Comparison of ENCODE assay signal across 11 mouse cellular contexts in the genomic region with DNA sequence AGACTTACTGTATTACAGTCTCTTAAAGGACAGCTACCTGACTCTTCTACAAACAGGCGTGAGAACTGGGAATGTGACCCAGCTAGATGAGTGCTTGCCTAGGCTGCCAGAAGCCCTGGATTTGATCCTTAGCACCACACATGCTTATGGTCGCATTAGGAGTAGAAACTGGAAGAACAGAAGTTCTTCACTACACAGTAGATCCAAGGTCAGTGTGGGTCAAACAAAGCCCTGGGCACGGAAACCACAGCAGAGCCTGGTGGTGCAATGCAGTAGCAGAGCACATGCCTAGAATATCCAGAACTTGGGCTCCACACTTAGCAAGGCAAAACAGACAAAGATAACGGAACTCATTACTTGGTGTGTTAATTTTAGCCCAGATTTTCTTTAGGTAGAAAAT. TPM values are rescaled to one million over a fixed set of nuclear protein-coding genes. Genes with fewer than 3 reads are reported as not detected.
DNase-seq lines count a peak whose midpoint lies in the region; ATAC-seq and TF ChIP-seq lines count a peak whose summit lies in the region.
"Had no signal": no experiment of that assay in that cellular context is flagged by ENCODE, and none has a peak within 500 bp of the region (broad histone marks: within the 10 kb centered on the region; RNA-seq: fewer than 3 reads in every experiment).

No protein-coding gene starts in this region.

- no peaks in the 10 kb centered on the region for H3K9me3 ChIP-seq in heart, embryonic 16.5 days (replicated peaks; ENCODE audit: control insufficient read depth, low read length)
- H3K9me3 ChIP-seq: hindbrain, embryonic 13.5 days; lung, embryonic 15.5 days had no signal

- no peak overlapping the region for H3K9ac ChIP-seq in heart, embryonic 16.5 days (ENCODE audit: low read length)
- H3K9ac ChIP-seq: hindbrain, embryonic 13.5 days; lung, embryonic 15.5 days had no signal

- no peaks in the 10 kb centered on the region for H3K27me3 ChIP-seq in heart, embryonic 16.5 days (ENCODE audit: control insufficient read depth, insufficient read depth, low read length)
- H3K27me3 ChIP-seq in testis, adult 2 months (ENCODE audit: control insufficient read depth, insufficient read depth, low read length): no peaks in the 10 kb centered on the region
- H3K27me3 ChIP-seq: lung, embryonic 15.5 days had no signal

- no peak for ATAC-seq in heart, embryonic 16.5 days (replicated peaks; ENCODE audit: extremely low read depth, insufficient read depth, low FRiP score)
- ATAC-seq: CD4-positive, CD25-positive, alpha-beta regulatory T cell, adult 4 months had no signal

- TF ChIP-seq CTCF in testis, adult 2 months (IDR thresholded peaks at IDR 0.05; ENCODE audit: control insufficient read depth, insufficient read depth, insufficient replicate concordance, low read depth, low read length): no peak

- H3K4me3 ChIP-seq in heart, embryonic 16.5 days (ENCODE audit: low read length): no peak overlapping the region
- H3K4me3 ChIP-seq in testis, adult 2 months (ENCODE audit: control insufficient read depth, low read depth, low read length): no peak overlapping the region
- H3K4me3 ChIP-seq: hindbrain, embryonic 13.5 days; lung, embryonic 15.5 days had no signal

- H3K4me1 ChIP-seq in heart, embryonic 16.5 days (ENCODE audit: control insufficient read depth, insufficient read depth, low read length): peaks cover 46% of the 10 kb centered on the region
- H3K4me1 ChIP-seq in testis, adult 2 months (ENCODE audit: control insufficient read depth, insufficient read depth, low read length): peaks cover 3% of the 10 kb centered on the region; the same call in 1 of the 2 replicates

- no peak for TF ChIP-seq POLR2A in testis, adult 2 months (IDR thresholded peaks at IDR 0.05; ENCODE audit: control insufficient read depth, low read depth, low read length)

- no peak for DNase-seq in heart, adult 8-10 months (ENCODE audit: low spot score)
- DNase-seq in testis, postnatal 10 days (ENCODE audit: low spot score): no peak
- DNase-seq in kidney, postnatal 14 days: peak; percentile 66
- DNase-seq in right cerebral cortex, postnatal 25 days: no peak
- DNase-seq in adrenal gland, adult 8-10 months: no peak
- no peak for DNase-seq in layer of hippocampus, adult 8-10 months (ENCODE audit: low spot score in 2 of 2)

- H3K27ac ChIP-seq in heart, embryonic 16.5 days (ENCODE audit: low read length): peak overlapping the region; percentile 58
- H3K27ac ChIP-seq in testis, adult 2 months (ENCODE audit: control insufficient read depth, insufficient read depth, low read depth, low read length): peak overlapping the region; percentile 39; the same call in 1 of the 2 replicates
- H3K27ac ChIP-seq: hindbrain, embryonic 13.5 days; lung, embryonic 15.5 days had no signal

- WGBS in heart, embryonic 16.5 days: 54% methylated on average over 4 of the region's 4 CpGs

- no peaks in the 10 kb centered on the region for H3K36me3 ChIP-seq in heart, embryonic 16.5 days (ENCODE audit: control insufficient read depth, insufficient read depth)
- H3K36me3 ChIP-seq in testis, adult 2 months (ENCODE audit: control insufficient read depth, insufficient read depth, low read length): no peaks in the 10 kb centered on the region
- H3K36me3 ChIP-seq: hindbrain, embryonic 13.5 days; lung, embryonic 15.5 days had no signal

- no peak overlapping the region for H3K4me2 ChIP-seq in heart, embryonic 16.5 days (ENCODE audit: low read depth, low read length)
- H3K4me2 ChIP-seq: hindbrain, embryonic 13.5 days; lung, embryonic 15.5 days had no signal

RNA-seq across cellular contexts. Expression of gene B3gnt2, which starts 10.7 kb away (rescaled TPM):
- polyA plus RNA-seq in heart, embryonic 16.5 days (2015; fragmentation: Nextera tagmentation; extraction: Ambion mirVana): 6.4 and 6.9 TPM in 2 replicates
- total RNA-seq in heart, adult 8-10 months (2022): 1 to 10 TPM; 3.0 to 9.4 (median 6.9) TPM
- polyA plus RNA-seq in testis, adult 2 months (2012; rRNA removed): 1.2 and 1.6 TPM in 2 replicates
- 100 to 1,000 TPM in 1 of 4 experiments, 10 to 100 TPM in 3; 55.0 to 101 (median 68.4) TPM for total RNA-seq in adrenal gland, adult 8-10 months (2022)
- total RNA-seq in layer of hippocampus, adult 8-10 months (2022): 10 to 100 TPM; 11.8 to 14.8 (median 14.0) TPM
